Mouse (Mus musculus) heart, embryonic 10.5 days (tissue): ENCODE results near the gene Dcaf17. TPM values are rescaled to one million over a fixed set of nuclear protein-coding genes. Genes with fewer than 3 reads are reported as not detected.

Experiments used
- DNase-seq: peaks from one replicate; pipeline ENCODE4 v3.0.0-alpha.2; 2017; ENCODE audit warnings: low spot score
- H3K27ac ChIP-seq: fragments of 300-500 bp; sonication (generic); 2 replicates; pipeline ENCODE4 v1.5.1; 2016; ENCODE audit warnings: mild to moderate bottlenecking
- H3K27me3 ChIP-seq: fragments of 300-500 bp; sonication (generic); 2 replicates; pipeline ENCODE4 v1.6.1; 2016; ENCODE audit warnings: mild to moderate bottlenecking; ENCODE audit not compliant: poor library complexity, insufficient read depth, severe bottlenecking
- H3K36me3 ChIP-seq: fragments of 300-500 bp; sonication (generic); 2 replicates; pipeline ENCODE4 v1.6.1; 2016; ENCODE audit warnings: mild to moderate bottlenecking, moderate library complexity
- H3K4me1 ChIP-seq: fragments of 300-500 bp; sonication (generic); 2 replicates; pipeline ENCODE4 v1.6.1; 2016; ENCODE audit warnings: mild to moderate bottlenecking
- H3K4me3 ChIP-seq: fragments of 300-500 bp; sonication (generic); 2 replicates; pipeline ENCODE4 v1.5.1; 2016; ENCODE audit warnings: mild to moderate bottlenecking, moderate library complexity
- H3K9me3 ChIP-seq: fragments of 300-500 bp; sonication (generic); 2 replicates; pipeline ENCODE4 v1.6.1; 2016; ENCODE audit warnings: mild to moderate bottlenecking, moderate library complexity
- WGBS: fragments of 180-500 bp; shearing (Covaris S2); methylation state at CpG from one replicate; pipeline ENCODE4 v1.1.7; 2016; 5-methylcytosine and 5-hydroxymethylcytosine counted together
- polyA plus RNA-seq: library from polyadenylated mRNA; unstranded; fragments of >200 nt; fragmentation: Nextera tagmentation; extraction: Ambion mirVana; gene quantifications from 2 replicates; pipeline ENCODE4 v1.2.1, GENCODE M21; 2016

Gene Dcaf17
- polyA plus RNA-seq, 1 experiment from 2014 or later, result 25.8 TPM

- no peak for DNase-seq
- Histone ChIP-seq H3K27me3 (peaks cover 7% of the 10 kb centered on the region; the same call in 1 of the 2 replicates), H3K9me3 (no peaks in the 10 kb centered on the region), H3K4me3 (no peak overlapping the region), H3K4me1 (peaks cover 7% of the 10 kb centered on the region), H3K27ac (no peak overlapping the region), H3K36me3 (0 out of 2 replicates have a peak, but pooled peaks cover 4% of the 10 kb centered on the region)
- 60% methylated on average over 9 of the region's 9 CpGs for WGBS
These were observed 78.9 kb downstream of the Dcaf17 start for GRCm38 (mm10) chr2:71134041-71134505.

- no peaks in the 10 kb centered on the region for H3K9me3 ChIP-seq
- H3K4me1 ChIP-seq, result peaks cover 7% of the 10 kb centered on the region
- 0 out of 2 replicates have a peak, but pooled peaks cover 4% of the 10 kb centered on the region for H3K36me3 ChIP-seq
- H3K4me3 ChIP-seq, result no peak overlapping the region
- H3K27me3 ChIP-seq, result peaks cover 7% of the 10 kb centered on the region; the same call in 1 of the 2 replicates
- DNase-seq, result no peak
- H3K27ac ChIP-seq, result no peak overlapping the region
- WGBS, result 74% methylated on average over 5 of the region's 5 CpGs
These were observed 79.7 kb downstream of the Dcaf17 start for GRCm38 (mm10) chr2:71134836-71135235.

DNA sequence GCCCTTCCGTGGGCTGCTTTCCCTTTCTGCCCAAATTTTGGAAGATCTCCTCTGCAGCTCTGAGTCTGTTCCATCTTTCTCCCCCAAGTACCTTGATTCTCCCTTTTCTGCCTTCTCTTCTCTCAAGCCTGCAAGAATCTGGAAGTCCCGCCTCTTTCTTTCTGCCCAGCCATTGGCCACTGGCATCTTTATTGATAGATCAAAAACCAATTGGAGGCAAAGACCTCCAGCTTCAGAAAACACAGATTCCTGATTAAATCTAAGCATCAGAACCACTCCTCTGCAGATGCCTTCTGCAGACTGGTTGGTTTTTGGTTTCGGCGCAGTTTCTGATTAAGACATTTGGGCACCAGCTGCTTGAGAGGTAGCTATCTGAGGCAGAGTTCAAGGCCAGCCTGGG is 85.5 kb downstream of the Dcaf17 start:
- Histone ChIP-seq H3K9me3 (no peaks in the 10 kb centered on the region), H3K27me3 (peaks cover 1% of the 10 kb centered on the region; the same call in 1 of the 2 replicates), H3K27ac (no peak overlapping the region), H3K4me3 (no peak overlapping the region), H3K4me1 (no peaks in the 10 kb centered on the region), H3K36me3 (0 out of 2 replicates have a peak, but pooled peaks cover 4% of the 10 kb centered on the region)
- WGBS, result 63% methylated on average over 4 of the region's 4 CpGs
- no peak for DNase-seq

GRCm38 (mm10) chr2:71142410-71142809 is 87.3 kb downstream of the Dcaf17 start:
- Histone ChIP-seq H3K9me3 (no peaks in the 10 kb centered on the region), H3K36me3 (0 out of 2 replicates have a peak, but pooled peaks cover 4% of the 10 kb centered on the region), H3K4me1 (no peaks in the 10 kb centered on the region), H3K4me3 (no peak overlapping the region), H3K27ac (no peak overlapping the region), H3K27me3 (no peaks in the 10 kb centered on the region)
- 66% methylated on average over 7 of the region's 7 CpGs for WGBS
- DNase-seq, result no peak

GRCm38 (mm10) chr2:71145853-71146252 is 90.7 kb downstream of the Dcaf17 start:
- DNase-seq, result no peak
- H3K27me3 ChIP-seq, result no peaks in the 10 kb centered on the region
- no peak overlapping the region for H3K27ac ChIP-seq
- H3K4me3 ChIP-seq, result no peak overlapping the region
- H3K4me1 ChIP-seq, result no peaks in the 10 kb centered on the region
- 73% methylated on average over 4 of the region's 4 CpGs for WGBS
- no peaks in the 10 kb centered on the region for H3K9me3 ChIP-seq
- no peaks in the 10 kb centered on the region for H3K36me3 ChIP-seq

DNA sequence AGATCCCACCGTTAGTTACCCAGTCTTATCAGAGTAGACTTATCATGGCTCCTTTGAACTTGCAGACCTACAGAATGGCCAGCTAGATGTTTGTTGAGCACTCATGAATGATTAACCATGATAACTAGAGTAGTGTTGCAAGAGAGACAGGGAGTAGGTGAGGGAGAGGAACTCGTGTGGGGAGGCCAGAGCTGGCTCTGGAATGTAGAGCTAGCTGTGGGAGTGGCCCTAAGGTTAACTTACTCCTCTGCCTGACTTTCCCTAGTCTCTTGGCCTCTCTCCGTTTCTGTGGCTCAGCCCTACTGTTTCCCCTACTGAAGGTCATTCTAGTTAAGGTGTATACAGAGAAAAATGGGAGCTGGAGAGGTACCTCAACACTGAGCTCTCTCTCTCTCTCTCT is 91.1 kb downstream of the Dcaf17 start:
- Histone ChIP-seq H3K36me3 (no peaks in the 10 kb centered on the region), H3K9me3 (no peaks in the 10 kb centered on the region), H3K27ac (no peak overlapping the region), H3K4me1 (no peaks in the 10 kb centered on the region), H3K4me3 (no peak overlapping the region), H3K27me3 (no peaks in the 10 kb centered on the region)
- 17% methylated on average over 3 of the region's 3 CpGs for WGBS
- DNase-seq, result no peak

GRCm38 (mm10) chr2:71147816-71148215 is 92.7 kb downstream of the Dcaf17 start:
- 65% methylated on average over 6 of the region's 6 CpGs for WGBS
- DNase-seq, result no peak
- H3K27ac ChIP-seq, result no peak overlapping the region
- no peaks in the 10 kb centered on the region for H3K4me1 ChIP-seq
- no peaks in the 10 kb centered on the region for H3K9me3 ChIP-seq
- no peaks in the 10 kb centered on the region for H3K36me3 ChIP-seq
- H3K4me3 ChIP-seq, result no peak overlapping the region
- no peaks in the 10 kb centered on the region for H3K27me3 ChIP-seq

Other genes starting within 250 kb of the Dcaf17 start
- 26.4 and 28.3 TPM in 2 replicates for gene Tlk1, start 229.6 kb upstream of the Dcaf17 start, polyA plus RNA-seq
- gene Mettl8, start 255 bp downstream of the Dcaf17 start, polyA plus RNA-seq, result 14.6 and 15.7 TPM in 2 replicates
- 1.2 and 1.9 TPM in 2 replicates for gene Cybrd1, start 62.6 kb downstream of the Dcaf17 start, polyA plus RNA-seq
- 69.4 and 70.4 TPM in 2 replicates for gene Dync1i2, start 156.4 kb downstream of the Dcaf17 start, polyA plus RNA-seq